Mouse (Mus musculus) heart, postnatal 4 days (tissue): Measurements from ENCODE around the gene Lgr5. TPM values are rescaled to one million over a fixed set of nuclear protein-coding genes. Genes with fewer than 3 reads are reported as not detected.

Experiments used
- DNase-seq: peaks from one replicate; pipeline ENCODE4 v3.0.0; 2021
- total RNA-seq, 2 experiments: library from RNA; stranded (reverse); gene quantifications; 2 replicates each; pipeline ENCODE4 v1.2.3; 2021

Gene Lgr5
- total RNA-seq, 2 experiments from 2014 or later = 0.09 to 0.26 TPM

DNA sequence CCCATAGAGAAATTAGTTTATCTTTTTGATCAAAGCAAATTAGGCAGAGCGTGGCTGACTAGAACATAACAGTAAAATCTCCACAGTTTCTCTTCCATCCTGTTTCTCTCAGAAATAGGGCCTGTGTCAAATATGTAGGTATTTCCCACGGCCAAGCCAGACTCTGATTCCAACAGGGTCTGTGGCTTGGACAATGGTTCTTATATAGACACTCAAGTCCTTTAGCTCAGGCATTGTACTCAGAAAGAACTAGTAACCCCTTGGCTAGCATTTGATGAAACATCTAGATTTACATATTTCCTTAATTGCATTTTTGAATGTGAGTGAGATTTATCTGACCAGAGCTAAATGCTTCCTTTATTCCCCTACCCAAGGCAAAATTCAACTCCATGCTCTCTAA lies 17.0 kb downstream of the Lgr5 start:
- no peak for DNase-seq

DNA sequence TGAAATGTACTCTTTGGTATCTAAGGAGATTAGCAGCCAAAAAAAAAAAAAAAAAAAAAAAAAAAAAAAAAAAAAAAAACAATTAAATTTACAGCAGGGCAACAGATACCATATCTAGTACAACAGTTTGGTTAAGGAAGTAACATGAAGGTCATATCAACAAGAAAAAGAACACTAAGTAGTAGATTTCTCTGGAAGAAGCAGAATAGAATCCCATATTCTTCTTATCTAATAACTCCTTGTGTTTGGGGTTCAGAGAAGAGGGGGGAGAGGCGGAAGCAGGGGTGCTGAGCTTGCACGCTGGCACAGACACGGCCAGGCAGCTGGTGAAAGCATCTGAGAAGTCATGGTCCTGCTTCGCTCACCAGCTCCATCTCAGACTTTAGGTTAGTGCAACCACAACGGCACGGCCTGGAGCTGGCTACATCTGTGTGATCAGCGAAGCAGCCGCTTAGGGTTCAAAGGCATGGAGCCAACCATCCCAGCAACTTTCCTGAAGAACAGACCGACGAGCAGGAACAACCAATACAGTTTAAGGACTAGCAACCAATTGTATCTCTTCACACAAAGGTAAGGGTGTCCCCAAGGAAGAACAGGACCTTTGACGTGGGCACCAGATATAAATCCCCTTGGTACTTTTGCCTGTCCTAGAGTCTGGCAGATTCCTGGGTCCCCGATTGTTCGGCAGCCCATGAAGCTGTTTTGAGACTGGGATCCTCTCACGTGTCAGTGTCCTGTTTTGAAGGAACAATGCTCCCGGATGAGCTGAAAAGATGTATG lies 17.7 kb downstream of the Lgr5 start, which contains the start of gene A930009A15Rik:
Gene A930009A15Rik, plus strand, starts transcription at position 275 of the 780 bp plus-strand sequence.
- no peak for DNase-seq

DNA sequence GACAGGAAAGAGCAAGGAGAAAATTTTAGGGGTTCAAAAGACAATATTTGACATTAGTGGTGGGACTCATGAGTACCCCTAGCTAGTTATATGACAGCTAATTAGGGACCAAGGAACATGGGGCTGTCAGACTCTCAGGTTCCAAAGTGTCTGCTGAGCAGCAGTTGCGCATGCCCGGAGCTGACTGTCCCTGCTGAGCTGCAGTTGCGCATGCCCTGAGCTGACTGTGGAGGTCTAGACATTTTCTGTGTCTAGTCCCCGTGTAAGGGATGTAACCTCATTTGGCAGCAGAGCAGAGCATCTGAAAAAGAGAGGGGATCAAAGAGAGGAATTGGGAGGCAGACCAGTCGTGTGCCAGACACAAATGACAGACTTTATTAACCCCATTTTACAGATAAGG lies 23.6 kb downstream of the Lgr5 start:
- DNase-seq = no peak

DNA sequence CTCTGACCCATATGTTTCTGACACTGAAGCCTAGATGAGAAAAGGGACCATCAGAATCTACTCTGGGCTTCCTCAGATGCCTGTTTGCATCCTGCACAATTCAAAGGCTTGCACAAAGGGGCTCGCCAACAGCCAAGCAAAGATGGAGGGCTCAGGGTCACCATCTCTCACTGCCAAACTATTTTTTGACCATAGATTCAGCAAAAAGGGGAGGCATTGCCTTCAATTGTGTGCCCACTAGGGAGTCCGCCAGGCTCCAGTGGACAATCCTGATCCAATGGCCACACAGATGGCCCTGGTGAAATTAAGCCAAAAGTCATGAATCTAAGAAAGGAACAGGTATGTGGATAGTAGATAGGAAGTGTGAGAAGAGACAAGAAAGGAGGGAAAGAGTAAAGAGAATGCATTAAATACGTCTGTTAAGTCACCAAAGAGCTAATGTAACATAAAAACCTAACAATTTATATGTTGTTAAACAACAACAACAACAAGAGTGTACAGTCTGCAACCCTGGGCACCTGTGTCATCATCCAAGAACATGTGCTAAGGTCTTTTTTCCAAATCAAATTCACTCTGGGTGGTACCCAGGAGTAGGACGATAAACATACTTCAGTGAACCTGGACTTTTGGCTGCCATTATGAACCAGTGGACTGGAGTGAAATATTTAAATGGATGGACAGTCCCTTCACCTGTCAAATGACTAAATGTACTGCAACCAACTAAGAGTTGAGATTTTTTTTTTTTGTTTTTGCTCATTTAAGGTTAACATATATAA lies 24.5 kb downstream of the Lgr5 start:
- no peak for DNase-seq

DNA sequence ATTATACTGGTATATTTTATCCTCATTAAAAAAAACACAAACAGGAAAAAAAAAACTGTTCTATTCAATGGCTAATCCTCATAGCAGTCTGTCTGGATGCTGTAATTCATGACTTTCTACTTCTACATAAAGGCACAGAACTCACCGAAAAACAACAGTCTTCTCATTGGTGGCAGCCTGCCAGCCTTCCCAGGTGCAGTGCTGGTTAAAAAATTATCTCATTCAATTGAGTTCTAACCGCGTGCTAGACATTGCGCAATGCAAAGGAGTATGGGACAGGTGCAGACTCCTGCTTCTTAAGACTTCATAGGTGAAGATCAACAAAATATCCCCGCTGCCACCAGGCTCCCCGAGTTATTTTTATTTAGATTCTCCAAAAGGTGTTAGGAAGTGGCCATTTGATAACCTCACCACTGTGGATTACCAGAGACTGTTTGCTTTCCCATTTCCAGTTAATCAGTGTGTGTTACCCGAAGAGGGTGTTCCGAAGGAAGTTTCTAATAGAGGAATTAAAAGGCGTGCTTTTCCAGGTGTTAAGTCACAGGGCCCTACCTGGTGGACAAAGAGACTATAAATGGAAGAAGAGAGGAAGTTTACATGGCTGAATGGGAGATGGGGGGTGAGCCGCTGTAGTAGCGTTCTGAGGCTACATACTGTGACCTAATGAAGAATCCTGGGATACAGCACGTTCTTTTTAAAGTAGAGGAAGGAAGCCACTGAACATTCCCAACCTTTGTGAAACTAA lies 26.3 kb downstream of the Lgr5 start:
- DNase-seq = no peak

DNA sequence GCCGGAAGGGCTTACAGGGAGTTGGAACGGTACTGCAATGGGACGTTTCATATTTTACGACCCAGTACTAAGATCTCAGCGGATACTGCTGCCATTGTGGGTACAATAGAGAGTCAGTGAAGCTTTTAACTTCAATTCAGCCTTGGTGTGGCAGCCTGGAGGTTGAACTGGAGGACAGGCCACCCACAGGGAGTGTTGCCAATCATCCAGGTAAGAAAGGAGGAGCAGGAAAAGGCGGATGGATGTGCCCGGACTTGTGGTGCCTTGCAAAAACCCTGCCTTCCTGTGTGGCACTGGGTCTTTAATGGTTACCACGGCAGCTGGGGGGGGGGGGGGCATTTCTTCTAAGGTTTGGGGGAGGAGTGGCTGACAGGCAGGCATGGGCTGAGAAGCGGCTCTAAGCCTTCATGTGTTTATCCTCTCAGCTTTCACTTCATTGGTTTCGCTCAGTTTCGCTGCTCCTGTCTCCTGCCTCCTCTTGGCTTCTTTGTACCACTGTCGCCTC lies 30.8 kb downstream of the Lgr5 start:
- DNase-seq = no peak

DNA sequence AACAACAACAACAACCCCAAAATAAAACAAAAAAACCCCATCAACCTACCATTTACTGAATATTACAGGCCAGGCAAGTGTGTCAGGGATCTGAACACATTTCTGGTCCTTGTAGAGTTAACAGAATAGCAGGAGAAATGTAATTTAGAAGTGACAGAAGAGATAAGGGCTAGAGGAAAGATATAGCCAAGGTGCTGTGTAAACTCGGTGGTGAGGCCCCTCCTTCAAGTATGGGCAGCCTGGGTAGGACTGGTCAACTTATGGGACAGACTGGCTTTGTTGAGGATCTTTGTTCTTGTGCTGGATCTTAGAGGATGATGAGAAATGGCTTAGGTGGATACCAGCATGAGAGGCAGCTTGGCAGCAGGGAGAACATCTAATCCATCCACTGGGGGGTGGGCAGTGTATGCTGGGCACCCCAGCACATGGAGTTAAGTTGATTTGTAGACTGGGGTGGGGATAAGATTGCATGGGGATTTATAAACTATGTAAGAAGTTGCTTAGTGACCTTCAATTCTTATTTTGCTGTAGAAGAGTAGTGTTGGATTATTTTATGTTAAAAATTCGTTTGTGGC lies 32.3 kb downstream of the Lgr5 start:
- DNase-seq = no peak

DNA sequence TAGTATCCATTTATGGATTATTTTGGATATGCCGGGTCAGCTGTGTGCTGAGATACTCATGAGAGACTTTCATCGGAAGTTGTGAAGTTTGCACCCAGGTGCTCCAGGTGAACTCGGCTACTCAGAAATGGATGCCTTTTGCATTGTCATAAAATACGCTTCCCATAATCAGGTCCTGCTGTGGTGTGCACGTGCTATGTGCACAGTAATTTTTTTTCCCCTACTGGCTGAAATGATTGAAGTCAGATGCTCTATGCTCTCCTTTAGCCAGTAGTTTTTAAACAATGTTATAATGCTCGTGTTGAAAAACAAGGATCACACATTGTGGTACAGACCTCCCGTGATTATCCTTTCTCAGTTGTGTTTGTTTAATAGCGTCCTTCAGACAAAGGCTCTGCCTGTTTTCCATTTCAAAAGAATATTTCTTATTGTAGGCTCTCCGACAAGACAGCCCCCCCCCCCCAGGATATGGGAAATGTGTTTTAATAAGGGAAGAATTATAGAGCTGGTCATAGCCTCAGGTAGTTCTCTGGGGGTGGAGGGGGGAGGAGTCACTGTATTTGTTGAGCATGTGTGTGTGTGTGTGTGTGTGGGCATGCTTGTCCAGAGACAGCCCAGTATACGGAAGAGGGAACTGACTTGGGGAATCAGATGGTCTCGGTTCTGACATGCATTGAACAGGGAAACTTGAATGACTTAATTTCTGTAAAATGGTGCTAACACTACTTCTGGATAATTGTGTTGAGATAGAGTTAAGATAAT lies 34.0 kb downstream of the Lgr5 start:
- DNase-seq = no peak

DNA sequence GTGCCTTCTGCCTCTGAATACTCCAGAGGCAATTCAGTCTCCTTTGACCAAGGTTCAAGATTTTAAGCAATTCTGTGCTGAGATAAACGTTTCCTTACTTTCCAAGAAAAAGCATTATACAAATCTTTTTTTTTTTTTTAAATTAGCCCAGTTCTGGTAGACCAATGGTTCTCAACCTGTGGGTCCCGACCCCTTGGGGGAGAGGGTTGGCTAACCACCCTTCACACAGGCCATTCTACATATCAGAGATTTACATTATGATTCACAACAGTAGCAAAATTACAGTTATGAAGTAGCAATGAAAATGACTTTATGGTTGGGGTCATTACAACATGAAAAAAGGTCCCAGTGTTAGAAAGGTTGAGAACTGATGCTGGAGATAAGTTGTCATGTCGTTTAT lies 36.5 kb downstream of the Lgr5 start:
- DNase-seq = no peak

DNA sequence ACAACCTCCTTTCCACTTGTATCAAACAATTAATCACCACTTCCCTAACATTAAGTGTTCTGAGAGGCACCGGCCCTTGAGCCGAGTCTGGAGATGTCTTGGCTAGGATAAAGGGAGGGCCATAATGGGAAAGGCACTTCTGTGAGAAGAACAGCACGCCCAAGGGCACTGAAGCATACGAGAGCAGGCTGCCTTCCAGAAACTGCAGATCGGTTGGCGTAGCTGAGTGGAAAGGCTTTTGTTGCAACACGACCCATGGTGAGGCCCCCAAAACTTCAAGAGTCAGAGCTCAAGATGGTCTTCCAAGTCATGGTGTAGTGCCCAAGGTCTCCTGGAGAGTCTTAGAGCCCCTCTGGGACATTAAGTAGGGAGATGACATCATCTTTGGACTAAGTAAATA lies 37.3 kb downstream of the Lgr5 start:
- DNase-seq = no peak

DNA sequence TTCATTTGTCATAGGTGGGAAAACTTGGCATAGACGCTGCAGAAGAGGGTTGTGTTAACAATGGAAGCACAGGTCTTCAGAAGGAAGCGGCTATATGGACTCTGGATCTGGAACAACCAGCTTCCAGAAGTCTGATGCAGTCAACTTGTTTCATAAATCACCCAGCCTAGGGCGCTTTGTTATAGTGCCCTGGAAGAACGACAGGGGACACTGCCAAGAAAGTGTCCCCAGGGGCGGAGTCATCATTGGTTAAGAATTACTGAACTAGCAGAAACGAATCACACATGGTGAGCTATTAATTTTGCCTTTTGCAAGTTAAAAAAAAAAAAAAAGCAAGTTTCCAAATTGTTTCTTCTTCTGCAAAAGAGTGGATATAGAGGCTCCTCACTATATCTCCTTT lies 44.7 kb downstream of the Lgr5 start:
- DNase-seq = no peak

DNA sequence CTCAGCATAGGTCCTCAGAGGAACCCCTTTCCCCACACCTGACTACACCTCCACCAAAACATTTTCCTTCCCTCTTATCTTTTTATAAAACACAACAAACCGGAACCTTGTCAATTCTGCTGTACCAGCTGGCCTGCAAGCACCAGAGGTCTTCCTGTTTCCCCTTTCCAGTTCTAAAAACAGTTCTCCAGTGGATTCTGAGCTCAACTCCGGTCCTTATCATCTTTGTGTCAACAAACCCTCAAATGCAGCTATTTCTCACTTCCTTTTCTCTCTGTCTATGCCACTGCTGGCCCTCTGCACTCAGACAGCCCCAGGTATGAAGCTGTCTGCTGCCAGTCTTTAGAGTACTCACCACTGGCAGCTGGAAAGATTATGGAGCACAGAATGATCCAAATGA lies 56.8 kb downstream of the Lgr5 start:
- DNase-seq = no peak

DNA sequence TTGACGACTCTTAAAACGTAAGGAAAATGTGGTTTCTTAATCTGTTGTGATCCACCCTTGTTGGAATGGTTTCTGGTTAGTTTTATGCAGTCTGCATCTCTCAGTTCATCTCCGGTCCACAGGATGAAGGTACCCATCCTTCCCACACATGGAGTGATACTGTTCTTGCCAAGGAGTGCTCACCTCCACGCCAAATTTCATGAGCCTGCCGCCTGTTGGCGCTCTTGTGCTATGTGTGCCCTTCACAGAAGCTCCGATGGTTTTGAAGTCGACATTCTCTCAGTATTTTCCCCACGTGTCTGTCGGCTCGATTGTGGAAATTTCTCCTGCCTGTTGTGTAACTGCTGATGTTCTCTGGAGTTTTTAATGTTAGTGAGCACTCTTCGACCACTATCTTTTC lies 57.8 kb downstream of the Lgr5 start:
- no peak for DNase-seq

DNA sequence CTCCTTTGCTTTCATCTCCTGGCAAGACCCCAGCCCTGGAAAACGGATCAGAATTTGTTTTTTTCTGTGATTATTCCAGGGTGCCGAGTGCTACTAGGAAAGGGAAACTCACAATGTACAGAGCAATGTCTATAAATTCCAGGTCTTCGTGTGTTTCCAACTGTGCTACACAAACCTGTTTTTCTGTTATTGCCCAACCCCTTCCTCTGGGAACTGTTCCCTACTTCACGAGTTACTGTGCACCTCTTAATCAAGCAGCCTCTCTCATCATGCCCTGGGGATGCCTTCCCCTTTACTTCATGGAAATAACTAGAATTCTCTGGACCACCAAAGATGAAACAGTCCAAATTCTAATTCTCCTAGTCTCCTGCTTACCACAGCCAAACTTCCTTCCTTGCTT lies 58.7 kb downstream of the Lgr5 start:
- no peak for DNase-seq

DNA sequence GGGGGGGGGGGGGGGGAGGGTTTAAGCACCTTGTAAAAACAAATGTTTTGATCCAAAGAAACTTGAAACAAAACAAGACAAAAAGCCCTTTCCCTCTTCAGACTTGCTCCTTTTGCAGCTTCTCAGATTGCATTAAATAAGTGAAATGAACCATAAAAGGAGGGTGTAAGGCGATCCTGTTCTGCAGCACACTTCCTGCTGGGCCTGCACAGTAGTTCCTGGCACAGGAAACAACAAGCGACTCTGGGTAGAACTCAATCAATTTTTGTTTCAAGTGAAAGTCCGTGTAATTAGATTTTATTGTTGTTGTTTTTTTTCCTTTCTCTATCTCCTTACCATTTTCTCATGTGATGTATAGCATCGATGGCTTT lies 66.5 kb downstream of the Lgr5 start:
- DNase-seq = no peak

DNA sequence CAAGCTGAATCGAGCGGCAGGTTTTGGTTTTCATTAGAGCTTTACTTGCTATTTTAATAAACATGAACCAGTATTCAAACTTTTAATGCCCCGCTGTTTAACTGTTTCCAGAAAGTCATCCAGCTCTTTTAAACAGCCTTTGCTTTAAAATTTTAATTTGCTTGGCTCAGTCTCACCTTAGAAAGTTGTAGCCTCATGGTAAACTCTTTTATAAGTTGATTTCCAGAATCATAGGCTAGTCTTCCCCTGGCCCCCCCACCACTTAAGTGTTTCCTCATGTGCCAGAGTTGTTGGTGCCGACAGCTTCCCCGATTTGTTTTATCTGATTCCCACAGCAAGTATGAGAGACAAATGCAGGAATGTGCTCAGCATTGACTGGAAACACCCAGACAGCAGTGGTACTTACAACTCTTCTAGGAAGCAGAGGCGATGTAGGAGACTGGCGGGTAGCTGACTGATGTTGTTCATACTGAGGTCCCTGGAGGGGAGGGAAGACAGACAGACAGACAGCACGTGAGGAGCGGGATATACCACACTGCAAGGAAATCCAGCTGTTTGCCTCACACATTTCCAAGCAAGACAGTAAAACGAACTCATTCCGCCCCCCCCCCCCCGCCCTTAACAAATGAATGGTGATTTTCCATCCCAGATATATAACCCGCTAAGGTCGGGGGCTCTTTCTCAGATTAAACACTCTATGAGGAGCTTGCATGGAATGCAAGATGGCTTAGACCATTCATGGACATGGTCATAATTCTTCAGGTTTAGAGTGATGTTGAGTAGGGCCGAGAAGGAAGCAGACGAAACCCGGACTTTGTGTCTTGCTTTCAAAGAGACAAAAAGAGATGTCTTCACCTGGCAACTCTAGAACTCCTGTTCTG lies 67.1 kb downstream of the Lgr5 start:
- DNase-seq = no peak

DNA sequence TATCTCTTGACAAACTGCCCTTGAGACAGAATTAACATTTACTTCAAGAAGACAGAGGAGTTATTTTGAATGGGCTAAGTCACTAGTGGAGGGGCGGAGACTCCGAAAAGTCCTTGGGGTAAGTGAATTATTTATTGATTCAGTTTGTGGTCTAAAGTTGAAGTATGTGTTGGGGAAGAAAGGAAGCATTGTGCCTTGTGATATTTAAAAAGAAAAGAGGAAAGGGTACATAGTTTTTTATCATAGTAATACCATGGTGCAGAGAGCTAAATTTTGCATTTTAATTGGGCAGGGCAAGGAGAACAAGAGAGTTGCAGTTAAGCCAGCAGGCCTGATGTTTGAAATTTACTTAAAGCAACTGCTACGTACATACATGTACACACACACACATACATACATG lies 68.7 kb downstream of the Lgr5 start:
- DNase-seq = no peak

DNA sequence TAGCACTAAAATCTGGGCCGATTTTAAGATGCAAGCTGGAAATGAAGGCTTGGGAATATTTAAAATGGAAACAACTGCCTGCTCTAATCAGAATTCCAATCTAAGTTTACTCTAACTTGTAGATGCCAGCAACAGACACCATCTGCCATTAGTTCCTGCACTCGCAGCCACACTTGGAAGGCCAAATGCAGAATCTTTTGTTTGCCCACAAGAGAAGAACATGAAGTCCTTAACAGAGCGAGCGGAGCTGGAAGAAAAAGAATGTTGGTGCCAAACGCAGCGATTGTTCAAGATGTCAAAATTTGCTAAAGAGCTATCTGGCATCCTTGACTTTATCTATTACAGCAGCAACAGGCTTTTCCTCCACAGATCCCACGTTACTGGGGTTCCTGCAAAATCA lies 72.1 kb downstream of the Lgr5 start:
- no peak for DNase-seq

DNA sequence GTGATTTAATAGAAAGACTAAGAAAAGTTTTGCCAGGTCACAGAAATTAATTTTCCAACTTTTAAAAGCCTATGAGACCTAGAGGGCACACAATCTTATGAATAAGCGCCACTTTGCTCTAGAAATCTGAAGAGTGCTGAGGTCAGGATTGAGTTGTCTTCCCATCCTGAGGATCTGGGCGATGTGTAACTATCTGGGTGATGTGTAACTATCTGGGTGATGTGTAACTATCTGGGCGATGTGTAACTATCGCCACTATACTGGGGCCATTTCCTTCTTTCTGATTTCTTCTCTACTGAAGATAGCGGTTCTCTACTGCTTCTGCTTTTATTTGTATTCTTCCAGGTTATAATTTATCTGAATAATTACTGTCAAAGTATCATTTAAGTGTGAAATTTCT lies 76.6 kb downstream of the Lgr5 start:
- DNase-seq = no peak

DNA sequence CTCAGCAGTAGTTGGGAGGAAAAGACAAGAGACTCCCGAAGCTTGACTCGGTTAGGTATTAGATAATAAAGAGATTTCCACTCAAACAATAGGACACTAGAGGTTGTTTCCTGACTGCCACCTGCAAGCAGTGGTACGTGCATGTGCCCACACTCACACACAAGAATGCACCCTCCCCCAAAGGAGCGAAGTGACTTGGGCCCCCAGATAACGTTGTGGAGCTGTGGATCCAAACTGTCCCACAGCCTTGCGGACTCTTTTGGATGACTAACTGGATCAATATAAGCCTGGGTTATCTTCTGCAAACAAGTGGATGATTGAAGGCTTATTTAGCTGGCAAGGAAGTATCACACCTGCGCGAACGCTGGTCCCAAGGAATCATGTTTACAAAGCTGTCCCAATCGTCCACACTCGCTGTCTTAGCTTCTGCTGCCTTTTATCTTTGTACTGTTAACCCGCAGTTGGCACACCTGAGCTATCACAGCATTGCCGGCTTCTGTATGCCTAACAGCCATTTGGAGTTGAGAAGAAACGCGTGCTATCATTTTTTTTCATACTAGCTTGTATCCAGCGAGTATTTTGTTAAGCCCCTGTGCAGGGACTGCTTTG lies 81.8 kb downstream of the Lgr5 start:
- no peak for DNase-seq

DNA sequence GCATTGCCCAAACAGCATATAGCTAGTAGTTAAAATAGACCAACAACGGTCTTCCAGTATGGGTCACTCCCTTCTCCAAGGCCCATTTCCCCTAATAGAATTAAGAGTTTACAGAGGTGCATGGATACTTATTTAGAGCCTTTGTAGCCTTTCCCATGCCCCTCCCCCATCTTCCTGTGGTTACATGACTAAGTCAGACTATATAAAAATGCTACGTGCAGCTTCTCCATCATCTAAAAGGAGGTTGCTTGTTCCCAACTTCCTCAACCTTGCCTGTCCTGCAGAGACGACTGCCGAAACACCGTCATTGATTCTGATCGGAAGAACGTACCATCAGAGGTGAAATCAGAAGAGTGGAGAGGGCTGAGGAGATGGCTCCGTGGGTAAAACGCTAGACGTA lies 82.4 kb downstream of the Lgr5 start:
- no peak for DNase-seq
